Mouse (Mus musculus): Measurements from ENCODE around the gene D430042O09Rik. TPM values are rescaled to one million over a fixed set of nuclear protein-coding genes. Genes with fewer than 3 reads are reported as not detected.
A peak's percentile ranks its signal among the peaks of the same experiment; 100 is the strongest.

Gene D430042O09Rik
- polyA plus RNA-seq, 1 experiment from 2014 or later, result 9.7 TPM

GRCm38 (mm10) chr7:125772961-125773571 lies 65.4 kb downstream of the D430042O09Rik start:
- H3K9me3 ChIP-seq, result no peaks in the 10 kb centered on the region
- 82% methylated on average over 13 of the region's 13 CpGs for WGBS
- no peak overlapping the region for H3K4me2 ChIP-seq (replicated peaks)
- no peak overlapping the region for H3K9ac ChIP-seq
- H3K4me1 ChIP-seq, result no peaks in the 10 kb centered on the region
- H3K27ac ChIP-seq, result no peak overlapping the region
- H3K4me3 ChIP-seq, result no peak overlapping the region
- H3K27me3 ChIP-seq (replicated peaks), result no peaks in the 10 kb centered on the region
- H3K36me3 ChIP-seq, result peaks cover 8% of the 10 kb centered on the region
- no peak for ATAC-seq (ENCODE audit: low FRiP score, low read depth)

- 82% methylated on average over 1 of the region's 1 CpGs for WGBS
- no peaks in the 10 kb centered on the region for H3K27me3 ChIP-seq (replicated peaks)
- no peak overlapping the region for H3K9ac ChIP-seq
- H3K4me3 ChIP-seq, result no peak overlapping the region
- no peaks in the 10 kb centered on the region for H3K4me1 ChIP-seq
- no peaks in the 10 kb centered on the region for H3K9me3 ChIP-seq
- H3K4me2 ChIP-seq (replicated peaks), result no peak overlapping the region
- H3K36me3 ChIP-seq, result peaks cover 5% of the 10 kb centered on the region; the same call in 1 of the 2 replicates
- no peak overlapping the region for H3K27ac ChIP-seq
- no peak for ATAC-seq (ENCODE audit: low FRiP score, low read depth)
Measured at GRCm38 (mm10) chr7:125783206-125783605, 75.5 kb downstream of the D430042O09Rik start.

- H3K27me3 ChIP-seq (replicated peaks), result no peaks in the 10 kb centered on the region
- 87% methylated on average over 5 of the region's 5 CpGs for WGBS
- peaks cover 1% of the 10 kb centered on the region; the same call in 1 of the 2 replicates for H3K36me3 ChIP-seq
- no peak overlapping the region for H3K4me2 ChIP-seq (replicated peaks)
- no peak for ATAC-seq (ENCODE audit: low FRiP score, low read depth)
- no peaks in the 10 kb centered on the region for H3K4me1 ChIP-seq
- H3K27ac ChIP-seq, result no peak overlapping the region
- H3K9me3 ChIP-seq, result no peaks in the 10 kb centered on the region
- H3K9ac ChIP-seq, result no peak overlapping the region
- H3K4me3 ChIP-seq, result no peak overlapping the region
Measured at GRCm38 (mm10) chr7:125786105-125786504, 78.4 kb downstream of the D430042O09Rik start.

DNA sequence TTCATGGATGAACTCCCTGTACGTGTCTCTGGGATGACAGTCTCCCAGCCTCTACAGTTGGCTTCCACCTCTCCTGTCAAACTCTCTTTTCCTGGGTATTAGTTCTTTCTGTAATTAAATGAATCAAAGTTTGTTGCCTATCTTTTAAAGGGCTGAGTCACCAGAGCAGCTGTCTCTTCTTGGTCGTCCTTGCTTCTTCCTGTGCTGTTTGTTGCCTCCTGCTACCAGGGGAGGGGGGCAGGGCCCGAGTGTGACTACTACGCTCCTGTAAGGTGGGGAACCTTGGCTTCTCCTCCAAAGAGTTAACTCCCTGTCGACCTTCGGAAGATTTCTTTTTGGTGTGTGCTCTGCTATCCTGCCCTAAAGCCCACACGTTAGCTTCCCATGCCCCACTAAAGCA lies 79.4 kb downstream of the D430042O09Rik start:
- no peak overlapping the region for H3K4me2 ChIP-seq (replicated peaks)
- no peaks in the 10 kb centered on the region for H3K9me3 ChIP-seq
- no peak overlapping the region for H3K27ac ChIP-seq
- no peak for ATAC-seq (ENCODE audit: low FRiP score, low read depth)
- H3K27me3 ChIP-seq (replicated peaks), result no peaks in the 10 kb centered on the region
- H3K4me3 ChIP-seq, result no peak overlapping the region
- H3K9ac ChIP-seq, result no peak overlapping the region
- 79% methylated on average over 7 of the region's 7 CpGs for WGBS
- no peaks in the 10 kb centered on the region for H3K36me3 ChIP-seq
- H3K4me1 ChIP-seq, result no peaks in the 10 kb centered on the region

DNA sequence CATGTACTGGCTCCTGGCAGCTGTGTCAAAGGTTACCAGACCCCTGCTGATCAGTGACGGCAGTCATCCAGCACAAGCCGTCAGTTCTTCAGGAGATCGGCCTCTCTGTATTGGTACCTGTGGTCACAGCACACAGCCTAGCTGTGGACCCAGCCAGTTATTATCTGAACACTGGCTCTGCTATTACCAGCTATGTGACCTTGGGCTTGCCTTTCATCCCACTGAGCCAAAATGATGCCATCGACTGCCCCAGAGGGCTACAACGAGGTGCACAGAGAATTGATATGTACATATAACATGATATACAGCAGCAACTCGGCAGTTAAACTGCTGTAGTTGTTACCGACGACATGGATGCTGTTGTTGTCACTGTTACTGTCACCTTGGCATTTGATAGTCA lies 82.4 kb downstream of the D430042O09Rik start:
- no peak overlapping the region for H3K27ac ChIP-seq
- H3K4me1 ChIP-seq, result no peaks in the 10 kb centered on the region

GRCm38 (mm10) chr7:125806571-125806970 lies 98.9 kb downstream of the D430042O09Rik start:
- no peak for ATAC-seq (ENCODE audit: low FRiP score, low read depth)
- Histone ChIP-seq H3K4me3 (no peak overlapping the region), H3K4me1 (no peaks in the 10 kb centered on the region), H3K4me2 (replicated peaks) (no peak overlapping the region), H3K36me3 (no peaks in the 10 kb centered on the region), H3K27me3 (replicated peaks) (no peaks in the 10 kb centered on the region), H3K9ac (no peak overlapping the region), H3K27ac (no peak overlapping the region), H3K9me3 (no peaks in the 10 kb centered on the region)
- WGBS, result 93% methylated on average over 1 of the region's 1 CpGs

More for the DNA sequence above, 82.4 kb downstream of the D430042O09Rik start:
- no peak for ATAC-seq (ENCODE audit: low FRiP score, low read depth)
- 69% methylated on average over 8 of the region's 8 CpGs for WGBS
- Histone ChIP-seq H3K9ac (no peak overlapping the region), H3K4me2 (replicated peaks) (no peak overlapping the region), H3K9me3 (no peaks in the 10 kb centered on the region), H3K27me3 (replicated peaks) (no peaks in the 10 kb centered on the region), H3K4me3 (no peak overlapping the region), H3K36me3 (no peaks in the 10 kb centered on the region)

- no peak overlapping the region for H3K9ac ChIP-seq
- no peak overlapping the region for H3K4me3 ChIP-seq
- H3K36me3 ChIP-seq, result peaks cover 6% of the 10 kb centered on the region; the same call in 1 of the 2 replicates
- ATAC-seq (ENCODE audit: low FRiP score, low read depth), result no peak
- 0 out of 2 replicates have a peak, but pooled peaks cover under 1% of the 10 kb centered on the region for H3K27me3 ChIP-seq (replicated peaks)
- no peaks in the 10 kb centered on the region for H3K4me1 ChIP-seq
- H3K4me2 ChIP-seq (replicated peaks), result no peak overlapping the region
- no peaks in the 10 kb centered on the region for H3K9me3 ChIP-seq
- WGBS, result 92% methylated on average over 3 of the region's 3 CpGs
- no peak overlapping the region for H3K27ac ChIP-seq
Measured at GRCm38 (mm10) chr7:125808210-125808609, 100.5 kb downstream of the D430042O09Rik start.

DNA sequence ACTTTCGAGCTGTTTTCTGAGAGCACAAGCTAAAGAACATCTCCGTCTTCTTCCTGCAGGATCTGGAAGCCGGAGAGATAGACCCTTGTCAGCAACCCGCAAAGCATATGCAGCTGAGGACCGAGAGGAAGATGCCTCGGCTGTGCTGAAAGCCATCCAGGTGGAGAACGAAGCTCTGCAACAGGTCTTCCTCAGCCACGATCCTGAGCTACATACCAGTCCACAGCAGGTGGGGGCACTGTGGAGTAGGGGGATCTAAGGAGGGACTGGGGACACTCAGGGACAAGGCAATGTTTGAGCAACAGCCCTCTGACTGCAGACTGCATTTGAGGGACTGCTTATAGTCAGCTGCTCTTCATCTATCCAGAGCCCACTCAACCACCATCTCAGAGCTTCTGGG lies 105.0 kb downstream of the D430042O09Rik start:
- no peak overlapping the region for H3K9ac ChIP-seq
- peaks cover 10% of the 10 kb centered on the region for H3K4me1 ChIP-seq
- H3K9me3 ChIP-seq, result no peaks in the 10 kb centered on the region
- WGBS, result 91% methylated on average over 8 of the region's 8 CpGs
- peaks cover 10% of the 10 kb centered on the region; the same call in 1 of the 2 replicates for H3K36me3 ChIP-seq
- H3K4me2 ChIP-seq (replicated peaks), result no peak overlapping the region
- no peak overlapping the region for H3K27ac ChIP-seq
- no peak for ATAC-seq (ENCODE audit: low FRiP score, low read depth)
- 0 out of 2 replicates have a peak, but pooled peaks cover 4% of the 10 kb centered on the region for H3K27me3 ChIP-seq (replicated peaks)
- H3K4me3 ChIP-seq, result no peak overlapping the region

GRCm38 (mm10) chr7:125815733-125816132 lies 108.0 kb downstream of the D430042O09Rik start:
- Histone ChIP-seq H3K27ac (no peak overlapping the region), H3K9ac (no peak overlapping the region), H3K4me2 (replicated peaks) (no peak overlapping the region), H3K4me1 (peaks cover 19% of the 10 kb centered on the region), H3K9me3 (no peaks in the 10 kb centered on the region), H3K36me3 (peaks cover 10% of the 10 kb centered on the region; the same call in 1 of the 2 replicates), H3K27me3 (replicated peaks) (0 out of 2 replicates have a peak, but pooled peaks cover 4% of the 10 kb centered on the region), H3K4me3 (no peak overlapping the region)
- WGBS, result 16% methylated on average over 3 of the region's 3 CpGs
- peak; percentile 74 for ATAC-seq (ENCODE audit: low FRiP score, low read depth)

- no peak overlapping the region for H3K4me2 ChIP-seq (replicated peaks)
- H3K27me3 ChIP-seq (replicated peaks), result 0 out of 2 replicates have a peak, but pooled peaks cover 2% of the 10 kb centered on the region
- no peak overlapping the region for H3K9ac ChIP-seq
- WGBS, result 60% methylated on average over 9 of the region's 9 CpGs
- H3K4me3 ChIP-seq, result no peak overlapping the region
- ATAC-seq (ENCODE audit: low FRiP score, low read depth), result peak; percentile 48
- no peak overlapping the region for H3K27ac ChIP-seq
- H3K9me3 ChIP-seq, result no peaks in the 10 kb centered on the region
- peaks cover 3% of the 10 kb centered on the region; the same call in 1 of the 2 replicates for H3K36me3 ChIP-seq
- peaks cover 19% of the 10 kb centered on the region for H3K4me1 ChIP-seq
Measured at GRCm38 (mm10) chr7:125818301-125818712, 110.6 kb downstream of the D430042O09Rik start.

- no peak for ATAC-seq (ENCODE audit: low FRiP score, low read depth)
- Histone ChIP-seq H3K27ac (no peak overlapping the region), H3K9me3 (no peaks in the 10 kb centered on the region), H3K36me3 (no peaks in the 10 kb centered on the region), H3K4me3 (no peak overlapping the region), H3K4me2 (replicated peaks) (no peak overlapping the region), H3K27me3 (replicated peaks) (no peaks in the 10 kb centered on the region), H3K9ac (no peak overlapping the region), H3K4me1 (peaks cover 19% of the 10 kb centered on the region)
- WGBS, result 80% methylated on average over 2 of the region's 2 CpGs
Measured at GRCm38 (mm10) chr7:125820233-125820632, 112.5 kb downstream of the D430042O09Rik start.

DNA sequence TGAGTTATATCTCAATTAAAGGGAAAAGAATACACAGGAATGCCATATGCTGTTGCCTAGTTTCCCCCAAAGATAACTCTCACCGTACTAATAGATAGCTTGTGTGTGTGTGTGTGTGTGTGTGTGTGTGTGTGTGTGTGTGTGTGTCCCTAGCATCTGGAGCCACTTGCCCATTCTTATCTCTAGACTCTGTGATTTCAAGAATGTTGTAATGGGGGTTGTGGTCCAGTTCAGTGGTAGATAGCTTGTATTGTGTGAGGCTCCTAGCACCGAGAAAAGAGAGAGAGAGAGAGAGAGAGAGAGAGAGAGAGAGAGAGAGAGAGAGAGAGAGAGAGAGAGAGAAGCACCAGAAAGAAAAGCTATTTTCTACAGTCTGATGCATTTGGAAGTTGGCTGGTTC lies 118.7 kb downstream of the D430042O09Rik start:
- H3K4me2 ChIP-seq (replicated peaks), result no peak overlapping the region
- ATAC-seq (ENCODE audit: low FRiP score, low read depth), result no peak
- WGBS, result 84% methylated on average over 2 of the region's 2 CpGs

DNA sequence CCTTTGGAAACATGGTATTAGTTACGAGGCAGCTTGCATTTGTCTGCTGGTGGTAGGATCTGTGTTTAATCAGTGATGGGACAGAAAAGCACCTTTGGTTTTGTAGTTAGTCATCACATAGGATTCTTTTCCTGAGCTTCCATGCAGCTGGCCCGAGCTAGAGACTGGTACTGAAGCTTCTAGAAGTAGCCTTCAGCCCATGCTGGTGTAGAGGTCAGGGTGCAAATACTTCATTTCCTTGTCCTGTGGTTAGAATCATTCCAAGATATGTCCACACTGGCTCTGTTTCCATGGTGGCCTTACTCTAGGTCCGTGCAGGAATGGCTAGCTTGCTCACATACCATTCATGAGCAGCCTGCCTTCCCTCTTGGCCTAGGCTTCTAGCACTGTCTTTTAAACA lies 119.2 kb downstream of the D430042O09Rik start:
- no peak overlapping the region for H3K4me2 ChIP-seq (replicated peaks)
- H3K4me1 ChIP-seq, result peaks cover 13% of the 10 kb centered on the region
- H3K27me3 ChIP-seq (replicated peaks), result no peaks in the 10 kb centered on the region
- no peaks in the 10 kb centered on the region; the same call in 1 of the 2 replicates for H3K36me3 ChIP-seq
- H3K4me3 ChIP-seq, result no peak overlapping the region
- H3K27ac ChIP-seq, result no peak overlapping the region
- H3K9me3 ChIP-seq, result no peaks in the 10 kb centered on the region
- H3K9ac ChIP-seq, result no peak overlapping the region
- WGBS, result 76% methylated on average over 3 of the region's 3 CpGs
- ATAC-seq (ENCODE audit: low FRiP score, low read depth), result no peak

More for the DNA sequence above, 118.7 kb downstream of the D430042O09Rik start:
- Histone ChIP-seq H3K27ac (no peak overlapping the region), H3K36me3 (no peaks in the 10 kb centered on the region; the same call in 1 of the 2 replicates), H3K9ac (no peak overlapping the region), H3K27me3 (replicated peaks) (no peaks in the 10 kb centered on the region), H3K9me3 (no peaks in the 10 kb centered on the region), H3K4me3 (no peak overlapping the region), H3K4me1 (peaks cover 13% of the 10 kb centered on the region)

Measured in neural tube, embryonic 12.5 days (tissue).